ENCODE assay signal across 8 mouse cellular contexts in the genomic region with DNA sequence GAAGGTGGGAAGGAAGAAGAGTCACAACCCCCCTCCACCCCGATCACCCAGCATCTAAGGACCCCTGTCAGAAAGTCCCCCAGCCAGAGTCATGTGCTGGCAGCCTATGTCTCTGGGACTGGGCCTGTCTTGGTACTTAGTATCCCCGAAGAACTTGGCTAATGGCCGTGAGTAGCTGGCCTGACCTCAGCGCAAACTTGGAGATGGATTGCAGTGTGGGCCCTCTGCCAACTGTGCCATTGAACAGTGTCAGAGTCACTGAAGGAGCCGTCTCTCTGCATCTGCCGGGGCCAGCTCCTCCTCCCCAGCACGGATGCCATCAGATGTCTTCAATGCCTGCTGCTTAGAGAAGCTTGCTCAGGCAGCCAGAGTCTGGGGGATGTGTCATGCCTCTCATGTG. TPM values are rescaled to one million over a fixed set of nuclear protein-coding genes. Genes with fewer than 3 reads are reported as not detected.
A peak's percentile ranks its signal among the peaks of the same experiment; 100 is the strongest.
DNase-seq lines count a peak whose midpoint lies in the region; ATAC-seq and TF ChIP-seq lines count a peak whose summit lies in the region.

No protein-coding gene starts in this region.

- no peaks in the 10 kb centered on the region for H3K36me3 ChIP-seq in stomach, embryonic 14.5 days (ENCODE audit: control insufficient read depth, insufficient read depth, low read length)
- no peaks in the 10 kb centered on the region for H3K36me3 ChIP-seq in stomach, postnatal 0 days (ENCODE audit: control insufficient read depth, insufficient read depth, low read length)
- H3K36me3 ChIP-seq in heart, adult 2 months (ENCODE audit: control insufficient read depth, insufficient read depth, low read length), result no peaks in the 10 kb centered on the region

- no peak for DNase-seq in stomach, postnatal 0 days (ENCODE audit: low spot score)
- peak; percentile 34 for DNase-seq in cerebellum, adult 9-10 months
- DNase-seq in heart, adult 2 months, result peak; percentile 38 to 44
- DNase-seq in layer of hippocampus, adult 18-20 months (ENCODE audit: low spot score in 2 of 2), result peak; percentile 15 to 35
- peak; percentile 64 for DNase-seq in lung, postnatal 36 days
- peak; percentile 12 for DNase-seq in testis, postnatal 14 days (ENCODE audit: low spot score)
- no peak for DNase-seq in yolk sac, embryonic 10.5 days (ENCODE audit: low spot score)

- intact Hi-C loops in heart, adult 2 months (cut with DNase I), result no loop called here

- no peak overlapping the region for H3K4me2 ChIP-seq in stomach, embryonic 14.5 days (replicated peaks; ENCODE audit: low read depth, low read length)
- H3K4me2 ChIP-seq in stomach, postnatal 0 days (replicated peaks; ENCODE audit: low read depth), result no peak overlapping the region

- H3K4me3 ChIP-seq in stomach, embryonic 14.5 days (ENCODE audit: low read depth, low read length), result no peak overlapping the region
- H3K4me3 ChIP-seq in stomach, postnatal 0 days (ENCODE audit: low read depth, low read length), result no peak overlapping the region
- no peak overlapping the region for H3K4me3 ChIP-seq in heart, adult 2 months

- H3K4me1 ChIP-seq in stomach, embryonic 14.5 days (ENCODE audit: control insufficient read depth, insufficient read depth, low read length), result no peaks in the 10 kb centered on the region
- 0 out of 2 replicates have a peak, but pooled peaks cover 3% of the 10 kb centered on the region for H3K4me1 ChIP-seq in stomach, postnatal 0 days (replicated peaks; ENCODE audit: control insufficient read depth, insufficient read depth)
- H3K4me1 ChIP-seq in heart, adult 2 months (ENCODE audit: control insufficient read depth, insufficient read depth, low read length), result no peaks in the 10 kb centered on the region

- ATAC-seq in stomach, embryonic 14.5 days (ENCODE audit: insufficient number of reproducible peaks, insufficient read depth, low FRiP score, low read depth), result peak; percentile 58; the same call in 1 of the 2 replicates
- no peak for ATAC-seq in stomach, postnatal 0 days (ENCODE audit: low FRiP score, low TSS enrichment)

- no peak overlapping the region for H3K27ac ChIP-seq in stomach, embryonic 14.5 days (ENCODE audit: low read length)
- no peak overlapping the region for H3K27ac ChIP-seq in stomach, postnatal 0 days (replicated peaks)
- H3K27ac ChIP-seq in heart, adult 2 months, result no peak overlapping the region

- H3K79me2 ChIP-seq in heart, adult 2 months (replicated peaks; ENCODE audit: control insufficient read depth, insufficient read depth, low read length), result no peaks in the 10 kb centered on the region

- TF ChIP-seq CTCF in stomach, postnatal 0 days (IDR thresholded peaks at IDR 0.05; ENCODE audit: low read depth), result no peak
- TF ChIP-seq CTCF in heart, adult 2 months (IDR thresholded peaks at IDR 0.05), result no peak

- no peak overlapping the region for H3K9ac ChIP-seq in stomach, embryonic 14.5 days (replicated peaks; ENCODE audit: low read depth, low read length)
- no peak overlapping the region for H3K9ac ChIP-seq in stomach, postnatal 0 days (ENCODE audit: low read length)
- no peak overlapping the region for H3K9ac ChIP-seq in heart, adult 2 months (ENCODE audit: low read depth, low read length)

- 42% methylated on average over 7 of the region's 7 CpGs for WGBS in stomach, embryonic 14.5 days
- WGBS in stomach, postnatal 0 days, result 30% methylated on average over 7 of the region's 7 CpGs
- 42% methylated on average over 7 of the region's 7 CpGs for WGBS in heart, adult 2 months

- H3K9me3 ChIP-seq in stomach, embryonic 14.5 days (ENCODE audit: control insufficient read depth, low read depth, low read length), result no peaks in the 10 kb centered on the region
- H3K9me3 ChIP-seq in stomach, postnatal 0 days (ENCODE audit: control insufficient read depth, low read length), result no peaks in the 10 kb centered on the region

- TF ChIP-seq POLR2A in heart, adult 2 months (IDR thresholded peaks at IDR 0.05; ENCODE audit: insufficient read depth, low read depth, low read length), result no peak

- H3K27me3 ChIP-seq in stomach, embryonic 14.5 days (ENCODE audit: control insufficient read depth, insufficient read depth, low read length), result no peaks in the 10 kb centered on the region
- no peaks in the 10 kb centered on the region for H3K27me3 ChIP-seq in stomach, postnatal 0 days (ENCODE audit: control insufficient read depth, insufficient read depth, low read length)
- no peaks in the 10 kb centered on the region for H3K27me3 ChIP-seq in heart, adult 2 months (ENCODE audit: control insufficient read depth, insufficient read depth, low read length)

- TF ChIP-seq EP300 in stomach, postnatal 0 days (optimal IDR thresholded peaks at IDR 0.05), result no peak
- TF ChIP-seq EP300 in heart, adult 2 months (IDR thresholded peaks at IDR 0.05; ENCODE audit: insufficient read depth, low read depth, low read length), result no peak

RNA-seq across cellular contexts. Expression of gene Ppm1l, which starts 26.4 kb away (rescaled TPM):
- 8.0 and 10.4 TPM in 2 replicates for polyA plus RNA-seq in stomach, embryonic 14.5 days (2014; fragmentation: Nextera tagmentation; extraction: Ambion mirVana)
- polyA plus RNA-seq in stomach, postnatal 0 days (2015; fragmentation: Nextera tagmentation; extraction: Ambion mirVana), result 6.0 and 7.0 TPM in 2 replicates
- 10 to 100 TPM; 24.1 to 31.3 TPM for total RNA-seq in heart, adult 2 months (2021)
- polyA plus RNA-seq in heart, adult 2 months (2012; rRNA removed), result 7.6 and 14.2 TPM in 2 replicates
- 10 to 100 TPM; 48.0 to 49.8 TPM for total RNA-seq in layer of hippocampus, adult 18-20 months (2021)

Comparison
In these comparisons a context has a peak if more than half of its experiments do, and no peak if none do; other contexts are left out.
1. DNase-seq: peak in cerebellum, adult 9-10 months (single experiment), heart, adult 2 months (2 of 2), layer of hippocampus, adult 18-20 months (2 of 2), lung, postnatal 36 days (single experiment) and testis, postnatal 14 days (single experiment); none in stomach, postnatal 0 days (single experiment) and yolk sac, embryonic 10.5 days (single experiment).